Mouse (Mus musculus): ENCODE results near the gene 5330417C22Rik. TPM values are rescaled to one million over a fixed set of nuclear protein-coding genes. Genes with fewer than 3 reads are reported as not detected.
"Not testable (repeated sequence)": the region's sequence is repeated elsewhere in the genome, so short reads cannot be mapped to it uniquely, and the experiment has no call there.

The 5330417C22Rik gene
- 0.17 TPM for polyA plus RNA-seq (2021)

DNA sequence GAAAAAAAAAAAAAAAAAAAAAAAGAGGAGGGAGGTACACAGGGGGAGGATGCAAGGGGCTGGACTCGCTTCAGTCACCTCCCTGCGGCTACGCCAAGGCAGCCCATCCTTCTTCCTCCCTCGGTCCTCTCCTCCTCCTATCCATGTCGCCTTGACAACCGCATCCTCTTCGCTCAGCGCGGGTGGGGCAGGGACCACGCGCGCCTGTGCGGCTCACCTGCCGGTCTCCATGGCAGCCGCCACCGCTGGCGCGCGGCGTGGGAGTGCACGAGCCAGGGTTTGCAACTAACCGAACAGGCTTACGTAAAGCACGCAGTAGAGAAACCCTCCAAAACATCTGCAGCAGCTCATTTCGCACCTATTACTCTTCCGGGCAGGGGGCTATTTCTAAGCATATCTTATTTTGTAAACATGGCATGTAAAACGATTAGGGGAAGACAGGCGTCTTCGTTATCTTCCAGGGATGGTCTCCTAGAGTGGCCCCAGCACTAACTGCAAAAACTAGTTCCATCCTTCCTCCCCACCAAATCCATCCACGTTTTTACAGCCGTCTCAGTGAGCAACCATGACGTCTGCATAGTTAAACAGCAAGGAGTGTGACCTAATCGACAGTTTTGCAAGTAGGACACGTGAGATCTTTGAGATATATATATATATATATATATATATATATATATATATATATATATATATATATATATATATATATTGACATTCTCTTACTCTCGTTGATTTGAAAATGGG is at the start of gene 5330417C22Rik:
5330417C22Rik (minus strand) TSS at position 20 of the 744 bp plus-strand sequence.
- in situ Hi-C loops (cut with MboI; ENCODE audit: low pct_unique_long_range_greater_than_20kb): no loop called here
- H3K27me3 ChIP-seq: no peaks in the 10 kb centered on the region
- ATAC-seq (no peak), DNase-seq (ENCODE audit: low read depth, low spot score) (no peak)
- ChIA-PET CTCF (interaction anchor here (1.0 to 3.4 kb wide), 17 partner anchors 9 to 75 kb away, joined by 3 to 14 read pairs (median 6); no protein-coding TSS in a partner anchor), POLR2A (interaction anchor here (1.3 kb wide), 1 partner anchor 17 kb away, joined by 7 read pairs; no protein-coding TSS in a partner anchor)
- no peak for TF ChIP-seq CTCF (IDR thresholded peaks at IDR 0.05)

GRCm38 (mm10) chr3:108584580-108584979 is 48.2 kb upstream of the 5330417C22Rik start:
- ChIA-PET CTCF (interaction anchor here (1.7 to 3.9 kb wide), 2 partner anchors 8 to 12 kb away, joined by 3 to 18 read pairs; partner anchors contain the start of gene Taf13), POLR2A (interaction anchor here (0.6 to 1.4 kb wide), 3 partner anchors 13 to 160 kb away, joined by 3 to 7 read pairs (median 4); partner anchors contain the start of gene Taf13)
- no peak for TF ChIP-seq CTCF (IDR thresholded peaks at IDR 0.05)
- H3K27me3 ChIP-seq: no peaks in the 10 kb centered on the region
- in situ Hi-C loops (cut with MboI; ENCODE audit: low pct_unique_long_range_greater_than_20kb): no loop called here
- ATAC-seq (no peak), DNase-seq (ENCODE audit: low read depth, low spot score) (no peak)

DNA sequence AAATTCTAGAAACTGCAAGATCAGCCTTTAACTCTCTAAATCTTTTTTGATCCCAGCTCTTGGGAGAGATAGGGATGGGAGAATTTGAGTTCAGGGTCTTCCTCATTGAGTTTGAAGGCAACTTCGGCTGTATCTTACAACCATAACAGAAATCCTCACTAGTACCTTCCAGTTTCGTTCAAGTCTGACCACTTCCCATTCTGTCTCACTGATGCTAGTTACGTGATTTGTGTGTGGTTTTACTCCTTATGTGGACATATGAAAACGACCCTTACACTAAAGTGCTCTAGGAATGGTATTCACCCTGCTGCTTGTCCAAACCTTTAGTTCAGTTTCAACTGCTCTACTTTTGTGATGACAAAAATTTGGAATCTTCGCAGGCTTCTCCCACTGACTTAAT is 37.7 kb upstream of the 5330417C22Rik start:
- no peak for TF ChIP-seq CTCF (IDR thresholded peaks at IDR 0.05)
- no peaks in the 10 kb centered on the region for H3K27me3 ChIP-seq
- ChIA-PET POLR2A (no interaction called here), CTCF (interaction anchor here (3.1 kb wide), 1 partner anchor 10 kb away, joined by 18 read pairs; no protein-coding TSS in a partner anchor)
- ATAC-seq (no peak), DNase-seq (ENCODE audit: low read depth, low spot score) (no peak)
- in situ Hi-C loops (cut with MboI; ENCODE audit: low pct_unique_long_range_greater_than_20kb): no loop called here

DNA sequence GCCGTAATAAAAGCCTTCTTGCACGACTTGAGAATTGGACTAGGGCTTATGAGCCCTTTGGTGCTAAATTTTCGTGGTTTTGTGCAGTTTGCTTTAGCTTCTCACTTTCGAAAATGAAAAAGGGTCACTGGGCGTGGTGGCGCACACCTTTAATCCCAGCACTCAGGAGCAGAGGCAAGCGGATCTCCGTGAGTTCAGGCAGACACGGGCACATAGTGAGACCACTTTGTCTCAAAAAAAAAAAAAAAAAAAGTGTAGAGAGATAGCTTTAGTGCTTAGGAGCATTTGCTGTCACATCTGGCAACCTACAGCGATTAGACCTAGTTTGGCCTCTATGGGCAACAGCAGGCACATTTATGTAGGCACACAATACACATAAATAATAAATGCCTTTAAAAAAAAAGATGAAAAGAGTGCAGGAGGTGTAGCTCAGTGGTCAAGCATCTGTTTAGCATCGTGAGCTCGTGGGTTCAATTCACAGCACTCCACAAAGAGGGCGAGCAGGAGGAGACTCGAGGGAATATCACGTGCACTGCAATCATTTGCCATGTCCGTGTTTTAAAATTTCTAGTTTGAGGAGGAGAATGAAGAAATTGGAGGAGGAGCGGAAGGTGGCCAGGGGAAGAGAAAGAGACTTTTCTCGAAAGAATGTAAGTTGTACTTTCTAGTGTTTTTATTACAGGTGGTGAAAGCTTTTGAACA is 36.1 kb upstream of the 5330417C22Rik start:
- DNase-seq (ENCODE audit: low read depth, low spot score) (no peak), ATAC-seq (no peak)
- no peak for TF ChIP-seq CTCF (IDR thresholded peaks at IDR 0.05)
- no peaks in the 10 kb centered on the region for H3K27me3 ChIP-seq
- ChIA-PET POLR2A (interaction anchor here (0.7 to 1.9 kb wide), 8 partner anchors 10 to 96 kb away, joined by 4 to 8 read pairs (median 4); partner anchors contain the start of gene Wdr47), CTCF (interaction anchor here (1.1 to 3.1 kb wide), 5 partner anchors 9 to 171 kb away, joined by 3 to 18 read pairs (median 5); no protein-coding TSS in a partner anchor)
- in situ Hi-C loops (cut with MboI; ENCODE audit: low pct_unique_long_range_greater_than_20kb): no loop called here

GRCm38 (mm10) chr3:108571443-108572294 is 35.3 kb upstream of the 5330417C22Rik start, which contains the start of gene Taf13:
Taf13 (plus strand) TSS chr3:108571698.
- POLR2A ChIA-PET: interaction anchor here (0.6 to 1.9 kb wide), 9 partner anchors 11 to 98 kb away, joined by 3 to 8 read pairs (median 4); partner anchors contain the start of gene Wdr47
- no peak for TF ChIP-seq CTCF (IDR thresholded peaks at IDR 0.05)
- no peaks in the 10 kb centered on the region for H3K27me3 ChIP-seq
- ATAC-seq (peak; percentile 94), DNase-seq (ENCODE audit: low read depth, low spot score) (peak; percentile 96)
- in situ Hi-C loops (cut with MboI; ENCODE audit: low pct_unique_long_range_greater_than_20kb): no loop called here
- CTCF ChIA-PET: interaction anchor here (1.1 to 3.1 kb wide), 5 partner anchors 9 to 170 kb away, joined by 3 to 18 read pairs (median 5); no protein-coding TSS in a partner anchor

DNA sequence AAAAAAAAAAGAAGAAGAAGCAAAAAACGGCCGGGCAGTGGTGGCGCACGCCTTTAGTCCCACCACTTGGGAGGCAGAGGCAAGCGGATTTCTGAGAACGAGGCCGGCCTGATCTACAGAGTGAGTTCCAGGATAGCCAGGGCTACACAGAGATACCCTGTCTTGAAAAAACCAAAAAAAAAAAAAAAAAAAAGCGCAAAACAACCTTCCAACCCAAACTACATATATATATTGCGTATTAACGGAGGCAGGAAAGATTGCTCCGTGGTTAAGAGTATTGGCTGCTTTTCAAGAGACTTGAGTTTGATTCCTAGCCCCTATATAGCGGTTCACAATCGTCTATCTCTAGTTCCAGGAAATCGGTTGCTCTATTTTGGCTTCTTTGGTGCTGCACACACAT is 34.5 kb upstream of the 5330417C22Rik start:
- CTCF ChIA-PET: interaction anchor here (1.6 kb wide), 1 partner anchor 8 kb away, joined by 10 read pairs; no protein-coding TSS in a partner anchor
- DNase-seq (ENCODE audit: low read depth, low spot score) (no peak), ATAC-seq (no peak)
- POLR2A ChIA-PET: interaction anchor here (1.5 kb wide), 1 partner anchor 14 kb away, joined by 7 read pairs; no protein-coding TSS in a partner anchor
- H3K27me3 ChIP-seq: no peaks in the 10 kb centered on the region
- in situ Hi-C loops (cut with MboI; ENCODE audit: low pct_unique_long_range_greater_than_20kb): no loop called here
- no peak for TF ChIP-seq CTCF (IDR thresholded peaks at IDR 0.05)

DNA sequence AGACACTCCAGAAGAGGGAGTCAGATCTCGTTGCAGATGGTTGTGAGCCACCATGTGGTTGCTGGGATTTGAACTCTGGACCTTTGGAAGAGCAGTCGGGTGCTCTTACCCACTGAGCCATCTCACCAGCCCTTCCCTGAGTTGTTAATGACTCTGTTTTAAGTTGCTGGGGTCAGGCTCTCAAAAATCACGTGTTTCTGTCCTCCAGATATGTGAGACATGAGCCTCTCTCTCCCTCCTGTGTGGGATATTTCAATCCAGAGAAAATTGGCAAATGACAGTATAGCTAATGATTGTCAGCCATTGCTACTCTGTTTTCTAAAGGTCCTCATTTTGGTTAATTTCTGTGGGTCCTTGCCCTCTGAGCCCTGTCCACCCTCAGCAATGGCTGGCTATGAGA is 33.3 kb upstream of the 5330417C22Rik start:
- CTCF ChIA-PET; POLR2A ChIA-PET; in situ Hi-C loops (cut with MboI; ENCODE audit: low pct_unique_long_range_greater_than_20kb); H3K27me3 ChIP-seq; DNase-seq (ENCODE audit: low read depth, low spot score); ATAC-seq: not testable (repeated sequence)

DNA sequence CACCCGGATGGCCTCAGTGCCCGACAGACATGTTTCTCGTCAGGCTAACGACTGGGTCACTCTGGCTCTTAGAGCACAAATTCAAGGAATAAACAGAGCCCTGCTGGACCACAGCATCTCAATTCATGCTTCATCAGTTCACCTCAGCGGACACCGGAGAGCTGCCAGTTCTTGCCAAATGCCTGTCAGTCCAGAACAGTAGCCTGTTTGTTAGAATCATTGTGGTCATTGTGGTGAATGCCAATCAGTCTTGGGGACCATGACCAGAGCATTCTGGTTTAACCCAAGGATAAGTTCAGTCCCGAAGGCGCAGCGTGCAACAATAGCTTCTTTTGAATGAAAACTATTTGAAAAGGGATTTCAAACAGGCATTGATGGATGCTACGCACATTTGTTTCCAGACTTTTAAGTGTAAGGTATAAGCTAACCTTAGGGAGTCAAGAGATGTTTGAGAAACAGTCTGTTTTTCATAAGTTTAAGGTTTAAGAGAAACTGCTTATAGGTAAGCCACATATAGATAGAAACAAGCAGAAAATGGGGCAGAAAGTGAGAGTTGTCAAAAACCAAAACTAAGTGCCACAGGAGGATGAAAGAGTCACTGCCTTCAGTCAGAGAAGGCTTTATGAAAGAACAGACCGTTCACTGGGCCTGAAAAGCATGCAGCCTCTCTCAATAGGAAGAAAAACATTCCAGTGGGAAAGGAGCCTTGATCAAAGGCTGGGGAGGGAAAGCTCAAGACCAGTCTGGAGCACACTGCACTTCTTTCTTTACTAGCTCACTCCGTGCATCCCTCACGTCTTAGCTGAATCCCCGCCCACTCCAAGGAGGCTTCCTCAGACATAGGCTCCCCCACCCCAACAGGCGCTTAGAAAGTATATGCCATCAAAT is 31.9 kb upstream of the 5330417C22Rik start:
- CTCF ChIA-PET: interaction anchor here (1.0 to 2.7 kb wide), 5 partner anchors 22 to 179 kb away, joined by 3 to 7 read pairs (median 4); partner anchors contain the start of gene 1700013F07Rik
- ATAC-seq: no peak

More for the DNA sequence above, 31.9 kb upstream of the 5330417C22Rik start:
- DNase-seq (ENCODE audit: low read depth, low spot score): peak; percentile 38
- POLR2A ChIA-PET: no interaction called here
- no peaks in the 10 kb centered on the region for H3K27me3 ChIP-seq
- TF ChIP-seq CTCF (IDR thresholded peaks at IDR 0.05): no peak
- in situ Hi-C loops (cut with MboI; ENCODE audit: low pct_unique_long_range_greater_than_20kb): no loop called here
